Mouse (Mus musculus) CH12.LX (cell line): ENCODE results near the gene Zfp729b. TPM values are rescaled to one million over a fixed set of nuclear protein-coding genes. Genes with fewer than 3 reads are reported as not detected.

Experiments
- DNase-seq: peaks from one replicate; pipeline ENCODE4 v3.0.0-alpha.2; 2013; ENCODE audit errors: extremely low read depth
- H3K27ac ChIP-seq: 2 replicates; pipeline ENCODE4 v1.5.1; 2012; ENCODE audit warnings: low read depth, mild to moderate bottlenecking, control low read depth, moderate library complexity; ENCODE audit not compliant: insufficient read depth
- H3K27me3 ChIP-seq: replicated peaks from 2 replicates; pipeline ENCODE3; 2012; ENCODE audit warnings: inconsistent platforms
- H3K36me3 ChIP-seq, 2 experiments: replicated peaks in 1 of 2; 2 replicates each; pipeline versions ENCODE3 to v1.6.1; 2012; ENCODE audit warnings: inconsistent platforms in 1 of 2, low read length in 1 of 2, mild to moderate bottlenecking in 1 of 2, mixed read lengths in 1 of 2, moderate library complexity in 1 of 2; ENCODE audit not compliant: control insufficient read depth in 1 of 2, insufficient read depth in 1 of 2
- H3K4me1 ChIP-seq, 2 experiments: 2 replicates each; pipeline ENCODE4 v1.6.1; 2012; ENCODE audit warnings: inconsistent platforms in 1 of 2, moderate library complexity in 1 of 2; ENCODE audit not compliant: insufficient read depth in 2 of 2, control insufficient read depth in 1 of 2
- H3K4me2 ChIP-seq: 2 replicates; pipeline ENCODE4 v1.6.1; 2012; ENCODE audit warnings: low read depth, mild to moderate bottlenecking, control low read depth; ENCODE audit not compliant: poor library complexity, insufficient read depth, severe bottlenecking
- H3K4me3 ChIP-seq, 3 experiments: fragments of 150-350 bp in 1 of 3; sonication (generic) in 1 of 3; replicated peaks in 1 of 3; 2 replicates each; pipeline versions ENCODE3 to v1.5.1; 2011 to 2012; ENCODE audit warnings: low read depth in 2 of 3, low read length in 2 of 3, mild to moderate bottlenecking in 2 of 3, moderate library complexity in 2 of 3, control low read depth in 1 of 3, improper control_type of control experiment in 1 of 3, inconsistent platforms in 1 of 3, mixed read lengths in 1 of 3; ENCODE audit not compliant: poor library complexity in 1 of 3
- H3K79me2 ChIP-seq: replicated peaks from 2 replicates; pipeline ENCODE4 v1.6.1; 2012; ENCODE audit warnings: mild to moderate bottlenecking, moderate library complexity; ENCODE audit not compliant: control insufficient read depth, poor library complexity, insufficient read depth, severe bottlenecking; ENCODE audit errors: extremely low read depth
- H3K9ac ChIP-seq: 2 replicates; pipeline ENCODE4 v1.6.1; 2012; ENCODE audit warnings: low read depth, mild to moderate bottlenecking, control low read depth, moderate library complexity; ENCODE audit not compliant: insufficient read depth
- H3K9me3 ChIP-seq: replicated peaks from 2 replicates; pipeline ENCODE3; 2012; ENCODE audit warnings: low read length, inconsistent platforms, mixed read lengths
- BHLHE40 ChIP-seq: IDR thresholded peaks from 2 replicates; pipeline ENCODE4 v1.6.1; 2011; ENCODE audit warnings: mild to moderate bottlenecking, low read depth, low read length, improper control_type of control experiment
- CHD2 ChIP-seq: IDR thresholded peaks from 2 replicates; pipeline ENCODE4 v1.6.1; 2011; ENCODE audit warnings: low read length, improper control_type of control experiment
- CTCF ChIP-seq, 2 experiments: IDR thresholded peaks in 1 of 2; conservative IDR thresholded peaks in 1 of 2; 2 replicates each; pipeline ENCODE4 v1.5.1; 2011 to 2012; ENCODE audit warnings: low read depth in 2 of 2, low read length in 2 of 2, improper control_type of control experiment in 1 of 2, inconsistent platforms in 1 of 2, mild to moderate bottlenecking in 1 of 2, moderate library complexity in 1 of 2
- ELF1 ChIP-seq: IDR thresholded peaks from 2 replicates; pipeline ENCODE4 v1.6.1; 2014; ENCODE audit warnings: low read depth, mild to moderate bottlenecking, inconsistent platforms, low read length, improper control_type of control experiment
- EP300 ChIP-seq: IDR thresholded peaks from 2 replicates; pipeline ENCODE4 v1.6.1; 2011; ENCODE audit warnings: low read length, improper control_type of control experiment
- ETS1 ChIP-seq: conservative IDR thresholded peaks from 2 replicates; pipeline ENCODE4 v1.6.1; 2012; ENCODE audit warnings: low read depth, mild to moderate bottlenecking, inconsistent platforms, low read length, improper control_type of control experiment, moderate library complexity
- GABPA ChIP-seq: IDR thresholded peaks from 2 replicates; pipeline ENCODE4 v1.6.1; 2012; ENCODE audit warnings: low read depth, low read length, improper control_type of control experiment, inconsistent platforms; ENCODE audit not compliant: insufficient replicate concordance
- HCFC1 ChIP-seq: IDR thresholded peaks from 2 replicates; pipeline ENCODE4 v1.6.1; 2012; ENCODE audit warnings: low read depth, mild to moderate bottlenecking, inconsistent platforms, low read length, improper control_type of control experiment
- IRF4 ChIP-seq: IDR thresholded peaks from 2 replicates; pipeline ENCODE4 v1.6.1; 2014; ENCODE audit warnings: low read depth, mild to moderate bottlenecking, inconsistent platforms, low read length, improper control_type of control experiment
- KAT2A ChIP-seq: IDR thresholded peaks from 2 replicates; pipeline ENCODE4 v1.6.1; 2012; ENCODE audit warnings: low read length, improper control_type of control experiment, inconsistent platforms; ENCODE audit not compliant: insufficient replicate concordance
- MAX ChIP-seq: IDR thresholded peaks from 2 replicates; pipeline ENCODE4 v1.6.1; 2011; ENCODE audit warnings: low read length, improper control_type of control experiment
- MAZ ChIP-seq: IDR thresholded peaks from 2 replicates; pipeline ENCODE4 v1.6.1; 2012; ENCODE audit warnings: low read depth, mild to moderate bottlenecking, inconsistent platforms, low read length, improper control_type of control experiment, moderate library complexity
- MEF2A ChIP-seq: IDR thresholded peaks from 2 replicates; pipeline ENCODE4 v1.6.1; 2014; ENCODE audit warnings: low read depth, mild to moderate bottlenecking, inconsistent platforms, low read length, improper control_type of control experiment, borderline replicate concordance
- MXI1 ChIP-seq: IDR thresholded peaks from 2 replicates; pipeline ENCODE4 v1.6.1; 2011; ENCODE audit warnings: mild to moderate bottlenecking, low read depth, low read length, improper control_type of control experiment
- MYC ChIP-seq: IDR thresholded peaks from 2 replicates; pipeline ENCODE4 v1.6.1; 2011; ENCODE audit warnings: low read depth, mild to moderate bottlenecking, improper control_type of control experiment, low read length
- POLR2A ChIP-seq: IDR thresholded peaks from 2 replicates; pipeline ENCODE4 v1.6.1; 2011; ENCODE audit warnings: low read depth, mild to moderate bottlenecking, improper control_type of control experiment, low read length
- POLR2AphosphoS2 ChIP-seq: IDR thresholded peaks from 2 replicates; pipeline ENCODE4 v1.6.1; 2011; ENCODE audit warnings: low read depth, low read length, improper control_type of control experiment
- RAD21 ChIP-seq: IDR thresholded peaks from 2 replicates; pipeline ENCODE4 v1.6.1; 2011; ENCODE audit warnings: low read depth, mild to moderate bottlenecking, low read length, improper control_type of control experiment, moderate library complexity
- RCOR1 ChIP-seq: conservative IDR thresholded peaks from 2 replicates; pipeline ENCODE4 v1.6.1; 2012; ENCODE audit warnings: low read depth, mild to moderate bottlenecking, inconsistent platforms, low read length, improper control_type of control experiment
- SIN3A ChIP-seq: IDR thresholded peaks from 2 replicates; pipeline ENCODE4 v1.6.1; 2012; ENCODE audit warnings: low read length, improper control_type of control experiment, inconsistent platforms
- SMC3 ChIP-seq: IDR thresholded peaks from 2 replicates; pipeline ENCODE4 v1.6.1; 2011; ENCODE audit warnings: low read depth, low read length, improper control_type of control experiment
- TBP ChIP-seq: conservative IDR thresholded peaks from 2 replicates; pipeline ENCODE4 v1.6.1; 2011; ENCODE audit warnings: low read depth, low read length, improper control_type of control experiment
- TCF12 ChIP-seq: IDR thresholded peaks from 2 replicates; pipeline ENCODE4 v1.6.1; 2014; ENCODE audit warnings: low read depth, mild to moderate bottlenecking, inconsistent platforms, low read length, improper control_type of control experiment
- USF1 ChIP-seq: IDR thresholded peaks from 2 replicates; pipeline ENCODE4 v1.6.1; 2014; ENCODE audit warnings: low read depth, mild to moderate bottlenecking, inconsistent platforms, low read length, improper control_type of control experiment
- USF2 ChIP-seq: conservative IDR thresholded peaks from 2 replicates; pipeline ENCODE4 v1.6.1; 2011; ENCODE audit warnings: low read depth, low read length, improper control_type of control experiment
- ZC3H11A ChIP-seq: IDR thresholded peaks from 2 replicates; pipeline ENCODE4 v1.6.1; 2012; ENCODE audit warnings: low read depth, mild to moderate bottlenecking, inconsistent platforms, low read length, improper control_type of control experiment
- dilution Hi-C: fragments of 300-500 bp; cut with MboI; formaldehyde crosslinking; loops from 2 replicates; pipeline ENCODE4 v1.14.3; 2020; ENCODE audit warnings: low sequenced_read_pairs; ENCODE audit not compliant: extremely low pct_unique_long_range_greater_than_20kb, extremely low pct_ligation_motif_present
- in situ Hi-C: fragments of 300-500 bp; cut with MboI; formaldehyde crosslinking; loops from 3 replicates; pipeline ENCODE4 v1.14.3; 2019; ENCODE audit warnings: low sequenced_read_pairs, low pct_ligation_motif_present, low pct_unique_long_range_greater_than_20kb, mixed read lengths
- polyA plus RNA-seq: library from polyadenylated mRNA; unstranded; fragments of >175 nt; gene quantifications from 2 replicates; pipeline ENCODE4 v1.2.1, GENCODE M21; 2012; ENCODE audit warnings: low read depth; ENCODE audit not compliant: insufficient read length
- total RNA-seq, 2 experiments: library from RNA; depleted of rRNA; stranded (reverse); fragments of 300-350 nt in 1 of 2; fragments of >200 nt in 1 of 2; gene quantifications; 2 replicates each; pipeline ENCODE4 v1.2.3; 2012 to 2014

Zfp729b gene
- total RNA-seq (2012; rRNA removed) = 4.8 and 6.4 TPM in 2 replicates
- total RNA-seq (2014; rRNA removed) = 13.4 and 17.9 TPM in 2 replicates
- polyA plus RNA-seq = 6.5 and 6.6 TPM in 2 replicates

DNA sequence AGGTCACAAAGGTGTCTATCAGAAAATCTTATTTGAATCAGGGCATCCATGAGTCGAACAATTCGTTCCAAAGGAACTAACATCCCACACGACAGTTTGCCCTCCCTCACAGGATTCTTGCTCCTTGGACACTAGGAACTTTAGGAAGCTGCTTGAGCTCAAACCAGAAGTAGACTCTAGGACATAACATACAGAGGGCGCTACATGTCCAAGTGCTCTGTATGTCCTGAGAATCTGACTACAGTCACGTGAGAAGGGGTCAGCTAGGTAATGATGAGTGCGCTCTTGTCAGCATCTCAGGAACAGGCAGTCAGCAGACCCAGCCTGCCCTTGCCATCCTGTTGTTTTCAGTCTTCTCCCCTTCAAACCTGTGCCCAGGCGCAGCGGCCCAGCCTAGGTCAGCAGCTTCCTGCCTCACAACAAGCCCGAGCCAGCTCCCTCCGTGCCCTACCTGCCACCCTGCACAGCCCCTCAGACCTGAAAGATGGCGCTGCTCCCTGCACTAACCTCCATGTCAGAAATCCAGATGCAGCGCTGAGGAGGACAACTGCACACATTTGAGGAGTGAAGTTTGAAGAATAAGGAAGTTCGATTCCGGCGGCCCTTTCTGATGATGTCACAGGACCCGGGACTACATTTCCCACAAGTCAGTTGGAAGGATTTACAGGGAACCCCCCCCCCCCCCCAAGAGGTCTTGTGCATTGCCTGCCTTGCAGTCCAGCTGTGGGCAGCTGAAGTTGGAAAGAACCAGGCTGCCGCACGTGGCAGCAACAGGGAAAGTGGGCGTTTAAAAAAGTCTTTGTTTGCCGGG, at the start of gene Zfp729b:
Gene Zfp729b (minus strand): TSS at position 642 of the 811 bp plus-strand sequence.
- 0 out of 2 replicates have a peak, but pooled peaks have one; percentile 54 for TF ChIP-seq MAZ
- peak; percentile 91 for TF ChIP-seq SIN3A
- TF ChIP-seq MXI1 = peak; percentile 74
- peak; percentile 42 for TF ChIP-seq SMC3
- peak; percentile 40; the same call in 1 of the 2 replicates for TF ChIP-seq POLR2A
- TF ChIP-seq TBP = no peak
- 0 out of 2 replicates have a peak, but pooled peaks have one; percentile 21 for TF ChIP-seq TCF12
- TF ChIP-seq USF1 = peak; percentile 68
- TF ChIP-seq MAX = peak; percentile 77
- no peak for TF ChIP-seq RCOR1
- TF ChIP-seq IRF4 = peak; percentile 29; the same call in 1 of the 2 replicates
- peak; percentile 46 for TF ChIP-seq MYC
- no peak for TF ChIP-seq EP300
- no peak for TF ChIP-seq ZC3H11A
- peak; percentile 89; the same call in 1 of the 2 replicates for TF ChIP-seq KAT2A
- TF ChIP-seq MEF2A = peak; percentile 50; the same call in 1 of the 2 replicates
- peak; percentile 91 for TF ChIP-seq HCFC1
- TF ChIP-seq USF2 = peak; percentile 54
- TF ChIP-seq CHD2 = no peak
- TF ChIP-seq ELF1 = peak; percentile 94
- TF ChIP-seq ETS1 = peak; percentile 23; the same call in 1 of the 2 replicates
- peak in 1 of 2 experiments; percentile 61; a peak in 2 of 4 replicates for TF ChIP-seq CTCF (conservative IDR thresholded peaks at IDR 0.05 in 1 of 2, IDR thresholded peaks at IDR 0.05 in 1 of 2; ENCODE audit: low read depth in 2 of 2, low read length in 2 of 2)
- TF ChIP-seq BHLHE40 = peak; percentile 92
- no peak for TF ChIP-seq POLR2AphosphoS2
- peak; percentile 34 for TF ChIP-seq RAD21
- peak; percentile 59; the same call in 1 of the 2 replicates for TF ChIP-seq GABPA
- Histone ChIP-seq H3K4me3 (peak within 1 kb of the TSS; percentile 57 to 79 (median 79)), H3K27ac (peak within 1 kb of the TSS; percentile 68), H3K27me3 (no peaks in the 10 kb centered on the region), H3K4me2 (peak within 1 kb of the TSS; percentile 77), H3K79me2 (no peaks in the 10 kb centered on the region), H3K9ac (peak within 1 kb of the TSS; percentile 43; the same call in 1 of the 2 replicates), H3K4me1 (peaks cover 0 to 5% of the 10 kb centered on the region in 2 experiments; a peak in 2 of 4 replicates), H3K9me3 (no peaks in the 10 kb centered on the region), H3K36me3 (peaks cover 0 to 5% of the 10 kb centered on the region in 2 experiments)
- in situ Hi-C loops = no loop called here
- DNase-seq = peak; percentile 91
- dilution Hi-C loops = no loop called here
